Mouse (Mus musculus) neural tube, embryonic 13.5 days (tissue): ENCODE data around the gene Adgra3. TPM values are rescaled to one million over a fixed set of nuclear protein-coding genes. Genes with fewer than 3 reads are reported as not detected.

Source experiments
- ATAC-seq: fragments of 200-750 bp; cut with Nextera tagmentation; 2 replicates; pipeline ENCODE4 v1.8.0; 2017; ENCODE audit warnings: low read depth, mild to moderate bottlenecking, moderate TSS enrichment, moderate library complexity
- H3K27ac ChIP-seq: fragments of 300-500 bp; sonication (generic); replicated peaks from 2 replicates; pipeline ENCODE4 v1.5.1; 2015; ENCODE audit warnings: moderate library complexity, mild to moderate bottlenecking, inconsistent platforms
- H3K27me3 ChIP-seq: fragments of 300-500 bp; sonication (generic); 2 replicates; pipeline ENCODE4 v1.6.1; 2015; ENCODE audit warnings: mild to moderate bottlenecking, inconsistent platforms
- H3K36me3 ChIP-seq: fragments of 300-500 bp; sonication (generic); 2 replicates; pipeline ENCODE4 v1.6.1; 2015; ENCODE audit warnings: mild to moderate bottlenecking, inconsistent platforms
- H3K4me1 ChIP-seq: fragments of 300-500 bp; sonication (generic); replicated peaks from 2 replicates; pipeline ENCODE4 v1.6.1; 2015; ENCODE audit warnings: inconsistent platforms
- H3K4me2 ChIP-seq: fragments of 300-500 bp; sonication (generic); 2 replicates; pipeline ENCODE4 v1.6.1; 2015; ENCODE audit warnings: inconsistent platforms, mild to moderate bottlenecking, moderate library complexity
- H3K4me3 ChIP-seq: fragments of 300-500 bp; sonication (generic); 2 replicates; pipeline ENCODE4 v1.5.1; 2015; ENCODE audit warnings: mild to moderate bottlenecking, inconsistent platforms
- H3K9ac ChIP-seq: fragments of 300-500 bp; sonication (generic); 2 replicates; pipeline ENCODE4 v1.6.1; 2015; ENCODE audit warnings: moderate library complexity, mild to moderate bottlenecking, inconsistent platforms
- H3K9me3 ChIP-seq: fragments of 300-500 bp; sonication (generic); 2 replicates; pipeline ENCODE4 v1.6.1; 2016; ENCODE audit warnings: inconsistent platforms
- WGBS: fragments of 180-500 bp; shearing (Covaris S2); methylation state at CpG from one replicate; pipeline ENCODE4 v1.1.7; 2015; 5-methylcytosine and 5-hydroxymethylcytosine counted together
- polyA plus RNA-seq: library from polyadenylated mRNA; unstranded; fragments of >200 nt; fragmentation: Nextera tagmentation; extraction: Ambion mirVana; gene quantifications from 2 replicates; pipeline ENCODE4 v1.2.1, GENCODE M21; 2015

Gene Adgra3
- polyA plus RNA-seq, 1 experiment from 2014 or later: 20.3 TPM

GRCm38 (mm10) chr5:50048271-50048851 lies 10.4 kb downstream of the Adgra3 start:
- peak overlapping the region; percentile 33; the same call in 1 of the 2 replicates for H3K27ac ChIP-seq
- H3K4me3 ChIP-seq: no peak overlapping the region
- ATAC-seq: peak; percentile 11; the same call in 1 of the 2 replicates
- H3K27me3 ChIP-seq: no peaks in the 10 kb centered on the region
- H3K9me3 ChIP-seq: no peaks in the 10 kb centered on the region
- no peak overlapping the region for H3K4me2 ChIP-seq
- no peaks in the 10 kb centered on the region for H3K36me3 ChIP-seq
- no peak overlapping the region for H3K9ac ChIP-seq
- H3K4me1 ChIP-seq: peaks cover 42% of the 10 kb centered on the region
- WGBS: 48% methylated on average over 5 of the region's 5 CpGs

GRCm38 (mm10) chr5:50045180-50045579 lies 13.6 kb downstream of the Adgra3 start:
- 93% methylated on average over 6 of the region's 6 CpGs for WGBS
- Histone ChIP-seq H3K9me3 (no peaks in the 10 kb centered on the region), H3K4me2 (no peak overlapping the region), H3K4me3 (no peak overlapping the region), H3K9ac (no peak overlapping the region), H3K4me1 (peaks cover 35% of the 10 kb centered on the region), H3K36me3 (no peaks in the 10 kb centered on the region), H3K27me3 (no peaks in the 10 kb centered on the region), H3K27ac (no peak overlapping the region)
- no peak for ATAC-seq

- Histone ChIP-seq H3K9me3 (no peaks in the 10 kb centered on the region), H3K4me3 (no peak overlapping the region), H3K4me2 (no peak overlapping the region), H3K27ac (no peak overlapping the region), H3K27me3 (no peaks in the 10 kb centered on the region), H3K4me1 (peaks cover 30% of the 10 kb centered on the region), H3K36me3 (no peaks in the 10 kb centered on the region), H3K9ac (no peak overlapping the region)
- ATAC-seq: no peak
- WGBS: 92% methylated on average over 4 of the region's 4 CpGs
These were observed 15.1 kb downstream of the Adgra3 start for GRCm38 (mm10) chr5:50043677-50044076.

- peak overlapping the region; percentile 59; the same call in 1 of the 2 replicates for H3K27ac ChIP-seq
- H3K4me3 ChIP-seq: no peak overlapping the region
- no peaks in the 10 kb centered on the region for H3K27me3 ChIP-seq
- peaks cover 34% of the 10 kb centered on the region for H3K4me1 ChIP-seq
- ATAC-seq: peak; percentile 68
- H3K36me3 ChIP-seq: no peaks in the 10 kb centered on the region
- H3K9ac ChIP-seq: no peak overlapping the region
- no peak overlapping the region for H3K4me2 ChIP-seq
- WGBS: 45% methylated on average over 7 of the region's 7 CpGs
- no peaks in the 10 kb centered on the region for H3K9me3 ChIP-seq
These were observed 16.4 kb downstream of the Adgra3 start for GRCm38 (mm10) chr5:50042274-50042943.

- Histone ChIP-seq H3K9ac (no peak overlapping the region), H3K36me3 (no peaks in the 10 kb centered on the region), H3K4me1 (peaks cover 55% of the 10 kb centered on the region), H3K4me3 (no peak overlapping the region), H3K9me3 (no peaks in the 10 kb centered on the region), H3K27me3 (no peaks in the 10 kb centered on the region), H3K4me2 (no peak overlapping the region), H3K27ac (no peak overlapping the region)
- 70% methylated on average over 6 of the region's 6 CpGs for WGBS
- no peak for ATAC-seq
These were observed 19.3 kb downstream of the Adgra3 start for GRCm38 (mm10) chr5:50039521-50039920.

- Histone ChIP-seq H3K9ac (no peak overlapping the region), H3K4me1 (peaks cover 60% of the 10 kb centered on the region), H3K4me2 (no peak overlapping the region), H3K27ac (no peak overlapping the region), H3K27me3 (no peaks in the 10 kb centered on the region), H3K36me3 (no peaks in the 10 kb centered on the region), H3K9me3 (no peaks in the 10 kb centered on the region), H3K4me3 (no peak overlapping the region)
- ATAC-seq: no peak
- WGBS: 40% methylated on average over 8 of the region's 8 CpGs
These were observed 21.1 kb downstream of the Adgra3 start for GRCm38 (mm10) chr5:50037666-50038065.

- Histone ChIP-seq H3K4me2 (no peak overlapping the region), H3K36me3 (no peaks in the 10 kb centered on the region), H3K9me3 (no peaks in the 10 kb centered on the region), H3K9ac (no peak overlapping the region), H3K27me3 (no peaks in the 10 kb centered on the region), H3K4me1 (peaks cover 61% of the 10 kb centered on the region), H3K4me3 (no peak overlapping the region), H3K27ac (no peak overlapping the region)
- 88% methylated on average over 8 of the region's 8 CpGs for WGBS
- ATAC-seq: no peak
These were observed 23.8 kb downstream of the Adgra3 start for GRCm38 (mm10) chr5:50034900-50035514.

- Histone ChIP-seq H3K27me3 (no peaks in the 10 kb centered on the region), H3K36me3 (no peaks in the 10 kb centered on the region), H3K4me3 (no peak overlapping the region), H3K27ac (no peak overlapping the region), H3K9me3 (no peaks in the 10 kb centered on the region), H3K4me1 (peaks cover 58% of the 10 kb centered on the region), H3K9ac (no peak overlapping the region), H3K4me2 (no peak overlapping the region)
- WGBS: 62% methylated on average over 6 of the region's 6 CpGs
- no peak for ATAC-seq
These were observed 24.6 kb downstream of the Adgra3 start for GRCm38 (mm10) chr5:50034231-50034630.

- Histone ChIP-seq H3K27ac (no peak overlapping the region), H3K4me1 (peaks cover 58% of the 10 kb centered on the region), H3K9me3 (no peaks in the 10 kb centered on the region), H3K9ac (no peak overlapping the region), H3K4me3 (no peak overlapping the region), H3K36me3 (no peaks in the 10 kb centered on the region), H3K27me3 (no peaks in the 10 kb centered on the region), H3K4me2 (no peak overlapping the region)
- no peak for ATAC-seq
- 75% methylated on average over 9 of the region's 9 CpGs for WGBS
These were observed 25.1 kb downstream of the Adgra3 start for GRCm38 (mm10) chr5:50033660-50034059.

- Histone ChIP-seq H3K27me3 (no peaks in the 10 kb centered on the region), H3K4me1 (peaks cover 56% of the 10 kb centered on the region), H3K9me3 (no peaks in the 10 kb centered on the region), H3K4me2 (no peak overlapping the region), H3K27ac (no peak overlapping the region), H3K9ac (no peak overlapping the region), H3K4me3 (no peak overlapping the region), H3K36me3 (no peaks in the 10 kb centered on the region)
- ATAC-seq: 0 out of 2 replicates have a peak, but pooled peaks have one; percentile 17
- WGBS: 59% methylated on average over 5 of the region's 5 CpGs
These were observed 26.5 kb downstream of the Adgra3 start for GRCm38 (mm10) chr5:50032332-50032731.

- Histone ChIP-seq H3K4me3 (no peak overlapping the region), H3K27ac (no peak overlapping the region), H3K27me3 (no peaks in the 10 kb centered on the region), H3K36me3 (no peaks in the 10 kb centered on the region), H3K4me2 (no peak overlapping the region), H3K4me1 (peaks cover 58% of the 10 kb centered on the region), H3K9ac (no peak overlapping the region), H3K9me3 (no peaks in the 10 kb centered on the region)
- WGBS: 93% methylated on average over 2 of the region's 2 CpGs
- no peak for ATAC-seq
These were observed 27.0 kb downstream of the Adgra3 start for GRCm38 (mm10) chr5:50031763-50032272.

- H3K4me3 ChIP-seq: no peak overlapping the region
- no peaks in the 10 kb centered on the region for H3K9me3 ChIP-seq
- H3K36me3 ChIP-seq: no peaks in the 10 kb centered on the region
- peaks cover 58% of the 10 kb centered on the region for H3K4me1 ChIP-seq
- H3K27ac ChIP-seq: no peak overlapping the region
- no peak for ATAC-seq
- no peak overlapping the region for H3K9ac ChIP-seq
- H3K27me3 ChIP-seq: no peaks in the 10 kb centered on the region
- no peak overlapping the region for H3K4me2 ChIP-seq
- WGBS: 95% methylated on average over 6 of the region's 6 CpGs
These were observed 27.5 kb downstream of the Adgra3 start for GRCm38 (mm10) chr5:50031288-50031687.
